Mouse (Mus musculus) heart, postnatal 36 days (tissue): ENCODE results near the gene Fgd5. TPM values are rescaled to one million over a fixed set of nuclear protein-coding genes. Genes with fewer than 3 reads are reported as not detected.
"Not testable (repeated sequence)": the region's sequence is repeated elsewhere in the genome, so short reads cannot be mapped to it uniquely, and the experiment has no call there.

ENCODE experiments used
- DNase-seq, 2 experiments: peaks; one replicate each; pipeline ENCODE4 v3.0.0; 2021 to 2022
- intact Hi-C: fragments of 180-260 bp; cut with DNase I; formaldehyde crosslinking; loops from one replicate; pipeline ENCODE4 v1.15.1; 2025
- total RNA-seq, 2 experiments: library from RNA; stranded (reverse); gene quantifications; 2 replicates each; pipeline ENCODE4 v1.2.3; 2021

Gene Fgd5
- total RNA-seq, 2 experiments from 2014 or later: 19.6 to 29.9 TPM

DNA sequence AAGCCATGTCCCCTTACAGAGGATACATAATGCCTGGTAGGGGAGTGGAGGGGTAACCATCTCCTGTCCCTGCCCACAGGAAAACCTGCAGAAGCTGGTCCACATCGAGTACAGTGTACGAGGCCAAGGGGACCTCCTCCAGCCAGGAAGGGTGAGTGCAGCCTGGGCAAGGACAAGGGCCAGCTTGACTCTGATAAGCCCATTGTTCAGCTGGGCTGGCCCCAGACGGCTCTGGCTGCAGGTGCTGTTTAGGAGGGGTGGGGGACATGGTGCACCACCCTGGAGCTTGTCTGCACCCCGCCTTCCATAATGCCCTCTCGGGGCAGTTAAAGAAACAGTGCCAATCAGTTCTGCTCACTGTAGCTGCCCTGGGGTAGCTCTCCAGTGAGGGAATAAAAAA is 83.0 kb downstream of the Fgd5 start:
- intact Hi-C loops: loop anchor here (2.0 kb wide), 1 partner anchor 25 kb away; no protein-coding TSS in a partner anchor
- DNase-seq: no peak

- intact Hi-C loops: loop anchor here (2.0 kb wide), 1 partner anchor 27 kb away; no protein-coding TSS in a partner anchor
- no peak for DNase-seq
Measured at GRCm38 (mm10) chr6:92063452-92063851, 84.8 kb downstream of the Fgd5 start.

DNA sequence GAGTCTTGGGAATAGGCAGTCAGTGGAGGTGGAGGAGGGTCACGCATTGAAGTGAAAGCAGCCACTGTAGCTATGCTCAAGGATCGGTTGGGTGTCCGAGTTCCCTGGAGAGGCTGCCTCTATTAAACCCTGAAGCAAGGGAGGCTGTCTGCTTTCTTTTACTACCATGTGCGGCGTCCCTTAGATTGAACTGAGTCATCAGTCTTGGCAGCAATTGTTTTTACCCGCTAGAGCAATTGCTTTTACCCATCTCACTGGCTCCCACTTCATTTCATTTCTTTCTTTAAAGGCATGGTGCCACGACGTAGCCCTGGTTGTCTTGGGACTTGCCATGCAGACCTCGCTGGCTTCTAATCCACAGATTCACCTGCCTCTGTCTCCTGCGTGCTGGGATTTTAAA is 85.4 kb downstream of the Fgd5 start:
- DNase-seq: no peak
- intact Hi-C loops: no loop called here

DNA sequence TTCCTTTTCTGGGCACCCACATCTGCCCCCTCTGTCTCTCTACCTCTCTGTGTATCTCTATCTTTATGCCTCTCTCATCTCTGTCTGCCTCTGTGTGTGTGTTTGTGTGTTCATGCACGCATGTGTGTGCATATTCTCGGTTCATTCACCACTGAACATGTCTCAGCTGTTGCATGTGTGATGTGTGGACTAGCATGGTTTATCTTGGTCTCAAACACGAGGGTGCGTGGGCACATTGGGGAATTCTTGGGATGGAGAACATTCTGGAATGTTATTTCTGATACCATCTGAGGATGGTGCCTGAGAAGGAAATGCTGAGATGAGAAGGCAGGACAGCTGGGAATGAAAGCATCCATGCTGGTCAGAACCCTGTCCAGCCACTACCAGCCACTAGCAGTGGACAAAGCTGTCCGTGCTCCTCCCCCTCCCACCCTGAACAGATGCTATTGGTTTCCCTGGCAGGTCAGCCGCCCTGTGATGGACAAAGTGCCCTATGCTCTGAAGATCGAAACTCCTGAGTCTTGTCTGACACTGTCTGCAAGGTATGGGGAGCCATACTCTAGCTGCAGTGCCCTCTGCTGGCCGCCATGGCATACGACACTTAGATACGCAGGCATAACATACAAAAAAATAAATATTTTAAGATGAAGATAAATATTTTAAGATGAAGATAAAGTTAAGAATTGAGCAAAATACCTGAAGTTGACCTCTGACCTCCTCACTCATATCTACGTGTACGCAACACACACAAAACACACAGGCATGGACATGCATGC is 87.2 kb downstream of the Fgd5 start:
- intact Hi-C loops: loop anchor here (5.0 kb wide), 3 partner anchors 74 to 289 kb away; no protein-coding TSS in a partner anchor
- DNase-seq: peak; percentile 50 to 70

DNA sequence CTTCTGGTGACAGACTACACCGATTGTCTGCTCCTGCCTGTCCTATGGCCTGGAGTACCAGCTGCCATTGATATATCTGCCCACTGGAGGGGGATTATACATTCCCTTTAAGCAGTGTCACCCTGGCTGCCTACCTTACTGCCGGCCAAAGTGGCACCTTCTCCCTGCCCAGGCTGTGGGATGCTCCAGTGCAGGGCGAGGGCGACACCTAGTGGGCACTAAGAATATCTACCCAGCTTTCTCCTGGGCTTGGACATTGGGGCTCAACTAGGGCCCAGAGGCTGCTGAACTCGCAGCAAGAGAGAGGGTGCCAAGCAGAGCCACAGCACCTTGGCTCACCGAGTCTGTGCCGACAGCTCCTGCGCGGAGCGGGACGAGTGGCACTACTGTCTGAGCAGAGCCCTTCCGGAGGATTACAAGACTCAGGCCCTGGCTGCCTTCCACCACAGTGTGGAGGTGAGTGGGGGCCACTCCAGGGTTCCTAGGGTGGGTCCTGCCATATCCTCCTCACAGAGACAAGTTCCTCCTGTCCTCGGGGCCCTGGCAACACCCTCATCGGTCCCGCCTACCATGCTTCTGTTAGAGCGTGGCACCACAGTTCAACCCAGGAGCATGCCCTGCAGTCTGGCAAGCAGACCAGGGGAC is 88.6 kb downstream of the Fgd5 start:
- intact Hi-C loops: loop anchor here (1.0 to 5.0 kb wide), 4 partner anchors 75 to 290 kb away; no protein-coding TSS in a partner anchor
- DNase-seq: peak; percentile 78 to 79

GRCm38 (mm10) chr6:92071121-92071839 is 92.6 kb downstream of the Fgd5 start:
- intact Hi-C loops: no loop called here
- DNase-seq: no peak

DNA sequence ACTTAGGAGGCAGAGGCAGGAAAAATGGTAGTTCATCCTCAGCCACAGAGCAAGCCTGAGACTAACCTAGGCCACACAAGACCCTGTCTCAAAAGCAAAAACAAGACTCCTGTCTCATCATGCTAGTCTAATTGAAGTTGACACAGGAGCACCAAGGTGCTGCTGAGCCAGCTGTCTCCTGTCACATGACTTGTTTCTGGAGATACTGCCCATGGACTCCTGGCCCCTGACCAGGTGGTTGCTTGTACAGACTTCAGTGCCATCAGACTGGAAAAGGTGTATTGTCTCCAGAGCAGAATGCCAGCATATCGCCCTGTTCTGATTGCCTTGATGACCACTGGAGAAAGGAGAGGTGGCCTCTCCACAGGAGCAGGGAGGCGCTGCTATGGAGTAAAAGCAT is 102.1 kb downstream of the Fgd5 start:
- no peak for DNase-seq
- intact Hi-C loops: no loop called here

DNA sequence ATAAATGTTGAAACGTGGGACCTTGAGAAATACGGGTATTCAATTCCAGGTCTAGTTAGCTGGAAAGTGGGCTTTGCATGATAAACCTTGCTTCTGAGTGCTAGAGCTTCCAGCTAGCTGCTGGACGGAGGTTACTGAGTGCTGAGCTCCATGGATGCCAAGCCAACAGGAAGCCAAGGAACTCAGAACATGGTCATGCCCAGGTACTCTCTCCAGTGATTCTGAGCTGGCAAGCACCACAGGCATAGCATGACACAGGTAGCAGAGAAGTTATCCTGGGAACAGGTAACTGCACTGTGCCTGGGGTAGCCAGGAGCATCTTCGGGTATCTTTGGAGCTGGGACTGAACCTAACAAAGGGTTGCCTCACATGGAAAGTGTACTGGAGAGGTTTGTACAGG is 104.1 kb downstream of the Fgd5 start:
- intact Hi-C loops: no loop called here
- DNase-seq: no peak

- DNase-seq: no peak
- intact Hi-C loops: no loop called here
Measured at GRCm38 (mm10) chr6:92084932-92085331, 106.3 kb downstream of the Fgd5 start.

DNA sequence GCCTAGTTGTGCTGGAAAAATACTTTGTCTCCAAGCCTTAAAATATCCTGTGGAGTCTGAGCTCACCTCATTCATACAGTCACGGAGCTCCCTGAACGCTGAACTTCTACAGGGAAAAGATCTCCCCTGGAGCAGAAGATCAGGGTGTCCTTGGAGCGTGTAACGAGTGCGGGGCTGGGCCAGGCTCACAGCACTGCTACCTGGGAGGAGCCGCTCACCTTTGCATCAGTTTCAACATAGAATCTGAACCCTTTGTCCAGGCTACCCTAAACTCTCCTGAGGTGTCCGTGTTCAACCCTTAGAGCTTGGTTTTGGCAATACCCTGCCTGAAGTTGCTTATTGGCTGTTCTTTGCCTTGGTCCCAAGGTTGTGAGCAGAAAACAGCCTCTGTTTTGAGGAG is 110.5 kb downstream of the Fgd5 start:
- DNase-seq, intact Hi-C loops: not testable (repeated sequence)

- intact Hi-C loops: loop anchor here (5.0 kb wide), 1 partner anchor 92 kb away; the partner anchor contains the start of gene Mrps25
- no peak for DNase-seq
Measured at GRCm38 (mm10) chr6:92089982-92090381, 111.3 kb downstream of the Fgd5 start.

GRCm38 (mm10) chr6:92090497-92090896 is 111.8 kb downstream of the Fgd5 start:
- DNase-seq: no peak
- intact Hi-C loops: loop anchor here (5.0 kb wide), 1 partner anchor 92 kb away; the partner anchor contains the start of gene Mrps25

- intact Hi-C loops: loop anchor here (5.0 kb wide), 1 partner anchor 91 kb away; the partner anchor contains the start of gene Mrps25
- DNase-seq: peak; percentile 87 to 89
Measured at GRCm38 (mm10) chr6:92091130-92091591, 112.5 kb downstream of the Fgd5 start, which contains the start of gene Nr2c2. Gene Nr2c2 (plus strand): TSS chr6:92091390.

- intact Hi-C loops: loop anchor here (5.0 kb wide), 1 partner anchor 90 kb away; the partner anchor contains the start of gene Mrps25
- DNase-seq: peak; percentile 100
Measured at GRCm38 (mm10) chr6:92091767-92092489, 113.2 kb downstream of the Fgd5 start.

DNA sequence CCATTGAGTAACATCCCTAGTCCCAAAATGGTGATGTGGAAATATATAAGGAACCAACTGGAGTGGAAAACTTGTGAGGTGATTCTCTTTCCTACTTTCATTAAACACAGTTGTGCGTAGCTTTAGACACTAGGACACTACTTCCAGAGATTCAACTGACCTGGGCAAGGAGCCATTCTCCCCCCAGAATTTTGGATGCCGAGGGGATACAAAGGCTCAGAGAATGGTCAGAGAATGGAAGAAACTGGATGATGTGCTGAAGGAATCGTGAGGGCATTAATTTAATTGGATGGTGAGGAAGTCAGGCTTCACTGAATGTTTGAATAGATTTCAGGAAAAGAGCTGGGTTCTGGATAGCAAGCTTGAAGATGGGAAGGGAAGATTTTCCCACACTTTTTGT is 114.1 kb downstream of the Fgd5 start:
- DNase-seq: no peak
- intact Hi-C loops: loop anchor here (5.0 kb wide), 1 partner anchor 90 kb away; the partner anchor contains the start of gene Mrps25

DNA sequence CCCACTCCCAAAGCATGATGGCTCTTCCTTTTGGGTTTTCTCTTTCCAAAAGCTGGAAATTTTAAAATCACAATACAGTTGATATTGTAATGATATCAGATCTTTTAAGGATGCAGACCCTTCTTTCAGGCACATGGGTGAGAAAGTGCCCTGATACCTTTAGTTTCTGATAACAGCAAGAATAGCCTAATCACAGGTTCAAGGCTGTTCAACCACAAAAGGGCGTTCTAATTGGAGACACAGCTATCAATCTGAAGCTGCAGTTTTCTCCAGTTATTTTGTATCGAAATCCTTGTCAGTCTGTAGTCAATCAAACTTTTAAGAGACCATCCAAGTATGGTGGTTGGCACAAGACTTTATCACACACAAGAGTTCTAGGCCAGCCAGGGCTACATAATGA is 115.2 kb downstream of the Fgd5 start:
- DNase-seq: no peak
- intact Hi-C loops: loop anchor here (5.0 kb wide), 1 partner anchor 88 kb away; the partner anchor contains the start of gene Mrps25

DNA sequence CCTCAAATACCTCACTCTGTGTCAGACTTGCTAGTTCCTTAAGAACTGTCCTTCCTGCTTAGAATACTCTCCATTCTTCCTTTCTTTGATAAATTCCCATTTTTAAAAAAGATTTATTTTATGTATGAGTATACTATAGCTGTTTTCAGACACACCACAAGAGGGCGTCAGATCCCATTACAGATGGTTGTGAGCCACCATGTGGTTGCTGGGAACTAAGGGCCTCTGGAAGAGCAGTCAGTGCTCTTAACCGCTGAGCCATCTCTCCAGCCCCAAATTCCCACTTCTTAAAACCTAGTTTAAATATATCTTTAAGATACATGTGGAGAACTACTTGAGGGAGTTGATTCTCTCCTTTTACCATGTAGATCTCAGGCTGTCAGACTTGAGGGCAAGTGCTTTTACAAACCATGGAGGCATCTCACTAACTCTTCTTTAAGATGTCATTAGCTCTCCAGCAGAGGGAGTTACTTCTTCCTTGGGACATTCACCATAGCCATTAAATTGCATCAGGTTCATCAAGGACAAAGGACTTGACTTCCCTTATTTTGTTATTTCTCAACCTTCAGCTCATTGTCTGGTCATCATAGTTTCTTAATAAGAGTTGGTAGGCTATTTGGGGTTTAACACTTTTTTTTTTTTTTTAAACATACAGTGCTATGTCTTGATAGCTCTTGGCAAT is 122.1 kb downstream of the Fgd5 start:
- no peak for DNase-seq
- intact Hi-C loops: loop anchor here (5.0 kb wide), 1 partner anchor 36 kb away; no protein-coding TSS in a partner anchor

GRCm38 (mm10) chr6:92124547-92124946 is 145.9 kb downstream of the Fgd5 start:
- intact Hi-C loops: no loop called here
- DNase-seq: no peak
